Mouse (Mus musculus) neural tube, embryonic 13.5 days (tissue): ENCODE data around the gene Gm21863. TPM values are rescaled to one million over a fixed set of nuclear protein-coding genes. Genes with fewer than 3 reads are reported as not detected.
"Not testable (repeated sequence)": the region's sequence is repeated elsewhere in the genome, so short reads cannot be mapped to it uniquely, and the experiment has no call there.

Experiments used
- ATAC-seq: fragments of 200-750 bp; cut with Nextera tagmentation; 2 replicates; pipeline ENCODE4 v1.8.0; 2017; ENCODE audit warnings: low read depth, mild to moderate bottlenecking, moderate TSS enrichment, moderate library complexity
- H3K27ac ChIP-seq: fragments of 300-500 bp; sonication (generic); replicated peaks from 2 replicates; pipeline ENCODE4 v1.5.1; 2015; ENCODE audit warnings: moderate library complexity, mild to moderate bottlenecking, inconsistent platforms
- H3K27me3 ChIP-seq: fragments of 300-500 bp; sonication (generic); 2 replicates; pipeline ENCODE4 v1.6.1; 2015; ENCODE audit warnings: mild to moderate bottlenecking, inconsistent platforms
- H3K36me3 ChIP-seq: fragments of 300-500 bp; sonication (generic); 2 replicates; pipeline ENCODE4 v1.6.1; 2015; ENCODE audit warnings: mild to moderate bottlenecking, inconsistent platforms
- H3K4me1 ChIP-seq: fragments of 300-500 bp; sonication (generic); replicated peaks from 2 replicates; pipeline ENCODE4 v1.6.1; 2015; ENCODE audit warnings: inconsistent platforms
- H3K4me2 ChIP-seq: fragments of 300-500 bp; sonication (generic); 2 replicates; pipeline ENCODE4 v1.6.1; 2015; ENCODE audit warnings: inconsistent platforms, mild to moderate bottlenecking, moderate library complexity
- H3K4me3 ChIP-seq: fragments of 300-500 bp; sonication (generic); 2 replicates; pipeline ENCODE4 v1.5.1; 2015; ENCODE audit warnings: mild to moderate bottlenecking, inconsistent platforms
- H3K9ac ChIP-seq: fragments of 300-500 bp; sonication (generic); 2 replicates; pipeline ENCODE4 v1.6.1; 2015; ENCODE audit warnings: moderate library complexity, mild to moderate bottlenecking, inconsistent platforms
- H3K9me3 ChIP-seq: fragments of 300-500 bp; sonication (generic); 2 replicates; pipeline ENCODE4 v1.6.1; 2016; ENCODE audit warnings: inconsistent platforms
- WGBS: fragments of 180-500 bp; shearing (Covaris S2); methylation state at CpG from one replicate; pipeline ENCODE4 v1.1.7; 2015; 5-methylcytosine and 5-hydroxymethylcytosine counted together
- polyA plus RNA-seq: library from polyadenylated mRNA; unstranded; fragments of >200 nt; fragmentation: Nextera tagmentation; extraction: Ambion mirVana; gene quantifications from 2 replicates; pipeline ENCODE4 v1.2.1, GENCODE M21; 2015

Gm21863 gene
- not detected in 2 replicates for polyA plus RNA-seq

- H3K4me3 ChIP-seq, H3K4me1 ChIP-seq: not testable (repeated sequence)
Observed at GRCm38 (mm10) chr12:19953869-19954555, at the start of gene Gm21863. TSS of gene Gm21863 (plus strand) at chr12:19954505.

GRCm38 (mm10) chr12:19928049-19928448 is 26.3 kb upstream of the Gm21863 start:
- not testable (repeated sequence) for H3K27ac ChIP-seq, ATAC-seq, H3K27me3 ChIP-seq, H3K4me1 ChIP-seq, H3K9ac ChIP-seq, H3K4me2 ChIP-seq, H3K36me3 ChIP-seq, H3K4me3 ChIP-seq
- H3K9me3 ChIP-seq, result peaks cover 25% of the 10 kb centered on the region
- 39% methylated on average over 4 of the region's 4 CpGs for WGBS

More at GRCm38 (mm10) chr12:19953869-19954555, at the start of gene Gm21863:
- H3K9ac ChIP-seq, H3K4me2 ChIP-seq, H3K27me3 ChIP-seq, H3K36me3 ChIP-seq, H3K27ac ChIP-seq: not testable (repeated sequence)
- WGBS, result 18% methylated on average over 65 of the region's 75 CpGs
- H3K9me3 ChIP-seq, result peaks cover 13% of the 10 kb centered on the region
- peak; percentile 92 for ATAC-seq
